Mouse (Mus musculus): ENCODE data around the gene Gm45021. TPM values are rescaled to one million over a fixed set of nuclear protein-coding genes. Genes with fewer than 3 reads are reported as not detected.

Gene Gm45021
- polyA plus RNA-seq (2012; rRNA removed), result not detected in 2 replicates

GRCm38 (mm10) chr6:48589194-48589750 lies at the start of gene Gm45021:
Gene Gm45021, plus strand, starts transcription at chr6:48589610.

GRCm38 (mm10) chr6:48554280-48555103 lies 34.9 kb upstream of the Gm45021 start, which contains the start of gene Lrrc61:
Gene Lrrc61, plus strand, starts transcription at chr6:48554796.

GRCm38 (mm10) chr6:48572572-48573061 lies 16.8 kb upstream of the Gm45021 start, which contains the start of gene Rarres2:
Gene Rarres2, minus strand, starts transcription at chr6:48572789.

GRCm38 (mm10) chr6:48593158-48594042 lies 4.0 kb downstream of the Gm45021 start, which contains the start of the genes Repin1 and Gm44965:
Gene Repin1, plus strand, starts transcription at chr6:48593883.
Gene Gm44965, plus strand, starts transcription at chr6:48593941.

GRCm38 (mm10) chr6:48601271-48602079 lies 12.1 kb downstream of the Gm45021 start, which contains the start of gene Zfp775:
Gene Zfp775, plus strand, starts transcription at chr6:48602063.

GRCm38 (mm10) chr6:48626464-48626863 lies 37.1 kb downstream of the Gm45021 start, which contains the start of gene AI854703:
Gene AI854703, plus strand, starts transcription at chr6:48626764.

GRCm38 (mm10) chr6:48646995-48647394 lies 57.6 kb downstream of the Gm45021 start, which contains the start of gene Gimap8:
Gene Gimap8, plus strand, starts transcription at chr6:48647234.

Other genes starting within 250 kb of the Gm45021 start
- 19.6 and 20.4 TPM in 2 replicates for gene Krba1, start 194.0 kb upstream of the Gm45021 start, polyA plus RNA-seq (2012; rRNA removed)
- 107 and 109 TPM in 2 replicates for gene Zfp467, start 143.8 kb upstream of the Gm45021 start, polyA plus RNA-seq (2012; rRNA removed)
- 8.5 and 10.9 TPM in 2 replicates for gene Sspo, start 141.4 kb upstream of the Gm45021 start, polyA plus RNA-seq (2012; rRNA removed)
- 40.5 and 51.5 TPM in 2 replicates for gene Atp6v0e2, start 52.0 kb upstream of the Gm45021 start, polyA plus RNA-seq (2012; rRNA removed)
- gene Lrrc61, start 34.8 kb upstream of the Gm45021 start, polyA plus RNA-seq (2012; rRNA removed), result 17.5 and 23.2 TPM in 2 replicates
- 121 and 133 TPM in 2 replicates for gene Rarres2, start 16.8 kb upstream of the Gm45021 start, polyA plus RNA-seq (2012; rRNA removed)
- 51.4 and 56.7 TPM in 2 replicates for gene Repin1, start 4.3 kb downstream of the Gm45021 start, polyA plus RNA-seq (2012; rRNA removed)
- gene Gm44965, start 4.3 kb downstream of the Gm45021 start, polyA plus RNA-seq (2012; rRNA removed), result 0.88 and 1.0 TPM in 2 replicates
- 12.6 and 15.4 TPM in 2 replicates for gene Zfp775, start 12.5 kb downstream of the Gm45021 start, polyA plus RNA-seq (2012; rRNA removed)
- 56.4 and 73.1 TPM in 2 replicates for gene AI854703, start 37.2 kb downstream of the Gm45021 start, polyA plus RNA-seq (2012; rRNA removed)
- gene Gimap8, start 57.6 kb downstream of the Gm45021 start, polyA plus RNA-seq (2012; rRNA removed), result 1.1 and 1.5 TPM in 2 replicates
- gene Gimap9, start 86.5 kb downstream of the Gm45021 start, polyA plus RNA-seq (2012; rRNA removed), result 1.5 and 1.9 TPM in 2 replicates
- gene Gimap4, start 94.9 kb downstream of the Gm45021 start, polyA plus RNA-seq (2012; rRNA removed), result 2.8 and 3.0 TPM in 2 replicates
- 2.7 and 2.9 TPM in 2 replicates for gene Gimap6, start 118.6 kb downstream of the Gm45021 start, polyA plus RNA-seq (2012; rRNA removed)
- not detected in 2 replicates for gene Gm28053, start 129.0 kb downstream of the Gm45021 start, polyA plus RNA-seq (2012; rRNA removed)
- gene Gimap7, start 129.0 kb downstream of the Gm45021 start, polyA plus RNA-seq (2012; rRNA removed), result 0.36 and 0.84 TPM in 2 replicates
- 8.0 and 8.9 TPM in 2 replicates for gene Gimap1, start 149.4 kb downstream of the Gm45021 start, polyA plus RNA-seq (2012; rRNA removed)
- gene Gimap5, start 156.6 kb downstream of the Gm45021 start, polyA plus RNA-seq (2012; rRNA removed), result 4.9 and 5.8 TPM in 2 replicates
- 4.9 and 5.6 TPM in 2 replicates for gene Gimap3, start 181.2 kb downstream of the Gm45021 start, polyA plus RNA-seq (2012; rRNA removed)

Data from colon, adult 2 months (tissue).